Mouse (Mus musculus) urinary bladder, adult 18-20 months (tissue): ENCODE measurements around the gene Tfap2e.

ENCODE experiments used
- DNase-seq, 2 experiments: peaks; one replicate each; pipeline ENCODE4 v3.0.0; 2022; ENCODE audit warnings: low spot score in 2 of 2, mixed read lengths in 2 of 2

Tfap2e gene

GRCm38 (mm10) chr4:126736001-126736414 lies at the start of gene Tfap2e:
Gene Tfap2e (minus strand): TSS chr4:126736240.
- DNase-seq, result no peak

DNA sequence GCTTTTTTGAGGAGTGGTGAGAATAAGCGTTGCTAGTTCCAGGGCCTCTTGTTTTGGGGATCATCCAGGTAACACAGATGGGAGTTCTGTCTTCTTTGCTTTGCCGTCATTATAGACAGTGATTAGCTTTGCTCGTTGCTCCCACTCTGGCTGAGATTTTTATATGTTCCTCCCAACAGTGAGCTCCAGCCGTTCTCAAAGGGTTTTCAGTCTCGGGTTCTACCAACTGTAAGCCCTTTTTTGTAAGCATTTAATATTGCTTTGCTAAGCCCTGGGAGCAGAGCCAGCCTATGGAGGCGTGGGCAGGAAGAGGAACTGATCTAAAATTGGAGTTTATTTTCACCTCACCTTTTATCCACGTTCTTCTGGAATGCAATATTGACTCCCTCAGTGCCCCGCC lies 47.0 kb upstream of the Tfap2e start:
- DNase-seq, result no peak

DNA sequence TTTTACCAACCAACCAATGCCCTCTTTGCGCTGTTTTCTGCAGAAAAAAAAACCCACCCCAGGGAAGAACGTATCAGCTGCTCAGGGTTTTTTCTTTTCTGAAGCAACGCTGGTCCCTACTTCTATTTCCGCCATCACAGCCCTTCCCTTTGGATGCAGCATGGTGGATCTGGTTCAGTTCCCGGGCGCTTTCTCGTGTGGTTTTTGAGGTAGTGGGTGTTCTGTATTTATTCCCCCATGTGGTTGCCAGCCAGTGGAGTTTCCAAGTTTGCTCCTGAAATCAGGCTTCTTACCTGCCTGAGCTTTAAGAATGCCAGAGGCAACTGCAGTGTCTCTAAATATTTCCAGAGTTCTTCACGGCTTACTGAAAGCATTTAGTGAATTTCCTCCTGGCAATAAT lies 46.5 kb upstream of the Tfap2e start:
- DNase-seq, result no peak

GRCm38 (mm10) chr4:126781871-126782270 lies 45.8 kb upstream of the Tfap2e start:
- DNase-seq, result no peak

DNA sequence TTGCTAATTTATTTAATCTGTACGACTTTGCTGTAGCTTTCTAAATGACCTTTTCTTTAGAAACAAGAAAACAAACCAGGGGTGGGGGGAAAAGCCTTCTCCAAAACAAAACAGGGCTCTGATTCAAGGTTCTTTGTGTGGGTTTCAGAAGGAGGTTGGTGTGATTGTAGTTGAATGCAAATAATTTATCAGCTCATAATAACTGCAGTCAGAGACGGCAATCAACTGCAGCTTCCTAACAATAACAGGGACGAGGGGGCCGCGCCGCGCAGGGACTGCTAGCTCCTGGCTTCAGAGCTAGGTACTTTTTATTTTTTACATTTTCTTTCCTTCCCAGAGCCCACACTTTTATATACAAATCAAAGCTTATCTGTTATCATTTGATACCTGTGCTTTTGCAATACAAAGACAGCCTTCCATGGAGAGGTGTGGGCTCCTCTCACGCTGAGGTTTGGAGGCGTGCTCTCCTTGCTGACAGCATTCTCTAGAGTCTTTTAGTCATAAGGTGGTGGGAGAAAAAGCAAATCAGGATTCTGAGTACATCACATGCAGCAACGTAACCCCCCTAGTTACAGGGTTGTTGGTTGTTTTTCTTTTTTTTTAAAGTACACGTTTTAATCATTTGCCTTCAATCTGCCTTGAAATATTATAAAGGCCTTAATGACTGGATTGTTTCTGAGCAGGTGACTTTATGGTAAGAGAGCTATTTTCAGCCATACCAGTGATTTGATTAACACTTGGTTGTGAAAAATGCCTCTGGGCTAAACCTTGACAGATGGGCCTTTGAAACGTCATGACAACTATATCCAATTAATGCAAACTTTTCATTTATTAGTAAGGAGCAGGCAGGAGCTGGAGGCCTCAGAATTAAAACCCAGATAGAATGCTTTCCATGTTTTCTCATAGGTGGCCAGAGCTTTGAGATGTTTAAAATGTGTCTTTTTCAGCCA lies 44.1 kb upstream of the Tfap2e start:
- DNase-seq, result no peak

DNA sequence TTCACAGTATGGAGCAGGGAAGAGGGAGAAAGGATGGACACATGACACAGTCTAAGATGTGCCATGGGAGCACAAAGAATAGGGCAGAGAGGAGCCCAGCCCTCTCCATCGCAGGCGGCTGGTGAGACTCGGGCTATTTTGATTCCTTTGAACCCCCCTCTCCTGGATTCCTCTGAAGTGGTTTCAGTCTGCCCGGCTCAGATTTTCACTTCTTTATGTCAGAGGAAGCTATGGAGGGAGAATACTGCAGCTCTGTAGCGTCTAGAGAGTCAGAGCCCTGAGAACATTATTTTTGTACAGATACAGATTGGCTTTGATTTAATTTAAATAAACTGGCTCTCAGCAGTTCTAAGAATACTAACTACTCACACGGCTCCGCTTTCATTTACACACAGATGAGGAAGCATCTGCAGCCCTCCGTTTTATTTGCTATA lies 43.1 kb upstream of the Tfap2e start:
- no peak for DNase-seq

GRCm38 (mm10) chr4:126775182-126775581 lies 39.1 kb upstream of the Tfap2e start:
- DNase-seq, result no peak

- DNase-seq, result no peak
Observed at GRCm38 (mm10) chr4:126773871-126774270, 37.8 kb upstream of the Tfap2e start.

- DNase-seq, result no peak
Observed at GRCm38 (mm10) chr4:126770831-126771230, 34.8 kb upstream of the Tfap2e start.

- DNase-seq, result no peak
Observed at GRCm38 (mm10) chr4:126769800-126770563, 33.9 kb upstream of the Tfap2e start.

- no peak for DNase-seq
Observed at GRCm38 (mm10) chr4:126763483-126763882, 27.4 kb upstream of the Tfap2e start.

DNA sequence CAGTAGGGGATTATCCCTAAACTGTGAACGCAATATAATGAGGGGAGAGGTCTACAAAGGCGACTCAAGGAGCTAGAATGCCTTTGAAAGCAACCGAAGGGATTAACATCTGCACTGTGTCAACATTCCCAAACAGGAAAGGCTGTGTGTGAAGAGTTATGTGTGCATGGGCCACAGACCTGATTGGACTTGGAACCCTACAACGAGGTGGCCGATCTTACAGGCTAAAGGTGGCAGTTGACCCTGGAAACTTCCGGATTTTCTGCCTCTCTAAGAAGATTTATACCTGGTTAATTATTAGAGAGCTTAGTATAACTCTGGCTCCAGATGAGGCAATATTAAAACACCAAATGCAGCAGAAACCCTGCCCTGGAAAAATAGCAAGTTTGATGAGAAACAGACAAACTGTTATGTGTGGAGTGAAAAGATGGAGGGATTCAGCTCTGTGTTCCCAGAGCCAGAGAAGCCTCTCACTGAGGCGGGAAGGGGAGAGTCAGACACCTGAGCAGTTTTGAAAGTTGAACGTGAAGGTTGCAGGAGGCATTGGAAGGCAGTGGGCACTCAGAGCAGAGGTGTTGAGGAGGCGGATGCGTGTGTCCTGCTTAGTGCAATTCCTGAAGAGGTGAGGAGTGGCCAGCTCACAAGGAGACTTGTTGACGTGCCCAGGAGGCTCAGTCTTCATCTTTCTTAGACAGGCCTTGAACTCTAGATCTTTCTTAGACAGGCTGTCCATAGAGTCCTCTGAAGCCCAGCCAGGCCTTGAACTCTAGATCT lies 26.7 kb upstream of the Tfap2e start:
- DNase-seq, result no peak

DNA sequence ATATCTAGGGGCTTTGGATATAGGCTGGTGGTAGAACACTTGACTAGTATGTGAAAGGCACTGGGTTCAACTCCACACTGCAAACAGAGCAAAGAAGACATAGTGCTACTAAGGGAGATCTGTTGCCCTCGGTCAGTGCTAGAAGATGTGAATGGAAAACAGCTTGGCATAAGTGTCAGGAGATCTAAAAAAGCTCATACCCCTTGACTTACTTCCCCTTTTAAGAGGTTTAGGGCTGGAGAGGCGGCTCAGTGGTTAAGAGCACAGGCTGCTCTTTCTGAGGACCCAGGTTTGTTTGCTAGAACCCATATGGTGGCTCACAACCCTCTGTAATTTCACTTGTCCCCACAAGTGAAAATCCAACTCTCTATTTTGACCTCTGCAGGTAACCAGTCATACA lies 23.4 kb upstream of the Tfap2e start:
- DNase-seq, result no peak

- DNase-seq, result no peak
Observed at GRCm38 (mm10) chr4:126758299-126758698, 22.3 kb upstream of the Tfap2e start.

DNA sequence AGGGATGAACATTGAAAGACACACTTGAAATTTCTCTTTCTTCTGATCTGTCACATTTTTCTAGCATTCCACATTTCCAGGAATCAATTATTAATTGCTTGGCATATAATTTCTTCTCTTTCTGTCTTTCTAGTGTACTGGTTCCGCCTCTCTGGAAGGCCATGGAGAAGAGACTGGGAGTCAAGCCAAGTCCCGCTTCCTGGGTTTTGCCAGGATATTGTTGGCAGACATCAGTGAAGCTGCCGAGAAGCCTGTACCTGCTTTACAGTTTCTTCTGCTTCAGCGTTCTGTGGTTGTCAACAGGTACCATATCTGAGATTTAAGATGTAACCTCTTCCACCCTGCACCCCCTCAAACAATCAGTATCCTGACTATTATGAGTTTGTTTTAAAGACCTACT lies 20.7 kb upstream of the Tfap2e start:
- DNase-seq, result no peak

DNA sequence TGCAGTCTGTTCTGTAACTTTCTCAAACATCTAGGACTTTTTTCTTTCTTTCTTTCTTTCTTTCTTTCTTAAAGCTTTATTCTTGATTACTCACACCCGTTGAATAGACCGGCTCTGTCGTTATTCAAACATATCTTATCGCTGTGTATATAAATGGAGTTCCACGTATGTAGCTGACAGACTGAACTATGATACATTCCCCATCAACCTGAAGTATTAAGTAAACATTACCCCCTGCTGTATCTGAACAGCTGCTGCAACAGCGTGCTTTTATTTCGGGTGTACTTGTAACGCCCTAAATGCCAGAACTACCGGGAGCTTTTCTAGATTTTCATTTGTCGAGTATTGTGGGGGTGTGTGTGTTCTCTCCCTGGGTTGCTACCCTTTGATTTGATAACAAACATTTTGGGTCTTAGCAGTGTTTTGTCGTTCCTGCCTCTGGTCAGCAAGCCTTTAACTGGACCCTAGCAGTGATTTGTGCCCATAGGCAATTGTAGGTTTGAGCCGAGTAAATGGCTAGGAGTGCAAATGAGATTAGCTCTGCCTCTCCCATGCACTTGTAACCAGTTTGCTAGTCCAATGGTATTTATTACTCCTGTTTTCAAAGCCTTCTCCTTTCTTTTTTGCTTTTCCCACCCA lies 18.8 kb upstream of the Tfap2e start:
- DNase-seq, result no peak

DNA sequence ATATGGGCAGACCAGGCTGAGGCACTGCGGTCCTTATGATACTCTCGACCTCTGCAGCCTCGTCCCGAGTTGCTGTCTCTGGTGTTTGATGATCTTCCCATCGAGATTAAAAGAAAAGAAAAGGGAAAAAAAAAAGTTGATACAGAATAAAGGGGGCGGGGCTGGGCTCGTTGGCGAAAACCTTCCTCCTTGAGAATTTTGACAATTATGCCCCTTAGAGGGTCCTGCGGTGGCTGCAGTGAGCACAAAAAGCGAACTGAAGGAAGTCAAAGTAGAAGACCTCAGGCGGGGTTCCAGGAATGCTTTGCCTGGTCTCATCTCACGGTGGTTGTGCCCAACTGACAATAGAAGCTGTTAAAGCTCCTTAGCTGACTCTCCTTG lies 18.2 kb upstream of the Tfap2e start:
- DNase-seq, result no peak

DNA sequence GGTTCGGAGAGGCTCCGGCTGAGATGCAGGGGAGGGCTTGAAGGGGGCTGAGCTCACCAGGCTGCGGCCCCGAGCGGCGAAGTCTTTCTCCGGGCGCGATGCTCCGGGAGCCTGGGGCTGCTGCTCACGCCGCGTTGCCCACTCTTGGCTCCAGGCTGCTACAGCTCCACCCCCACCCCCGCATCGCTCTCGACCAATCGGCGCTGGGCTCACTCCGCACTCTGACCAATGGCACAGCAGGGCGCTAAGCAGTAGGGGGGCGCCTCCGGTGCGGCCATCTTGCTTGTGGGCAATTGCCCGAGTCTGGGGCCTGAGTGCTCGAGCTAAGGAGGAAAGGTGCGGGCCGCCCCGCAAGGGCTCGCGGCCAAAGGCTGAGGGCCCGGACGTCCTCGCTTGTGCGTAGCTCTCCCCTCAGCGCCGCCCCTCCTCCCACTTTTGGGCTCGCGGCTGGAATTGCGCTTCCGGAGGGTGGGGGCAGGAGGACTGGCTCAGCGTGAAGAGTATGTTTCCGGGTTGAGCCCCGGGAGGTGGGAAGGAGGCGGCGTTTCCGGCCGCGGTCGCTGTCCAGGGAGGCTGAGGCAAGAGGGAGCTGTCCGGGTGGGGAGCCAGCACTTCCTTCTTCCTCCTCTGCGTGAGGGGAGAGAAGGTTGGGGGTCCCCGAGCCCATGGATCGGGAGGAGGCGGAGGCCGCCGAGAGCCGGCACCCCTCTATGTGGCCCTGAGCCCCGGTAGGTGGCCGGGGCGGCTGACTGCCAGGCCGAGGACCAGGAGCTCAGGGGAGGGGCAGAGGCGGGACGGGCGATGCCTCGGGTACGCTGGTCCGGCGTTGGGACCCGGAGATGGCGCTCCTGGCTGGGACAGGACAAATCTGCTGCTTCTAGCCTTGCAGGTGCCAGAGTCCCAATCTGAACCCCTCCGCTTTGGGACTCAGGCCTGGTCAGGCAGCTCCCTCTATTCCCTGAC lies 17.5 kb upstream of the Tfap2e start, which contains the start of the genes Ncdn and AU040320:
TSS of gene Ncdn (minus strand) at position 171 of the 963 bp plus-strand sequence.
TSS of gene AU040320 (plus strand) at position 277 of the 963 bp plus-strand sequence.
- DNase-seq, result peak; percentile 94 to 95

DNA sequence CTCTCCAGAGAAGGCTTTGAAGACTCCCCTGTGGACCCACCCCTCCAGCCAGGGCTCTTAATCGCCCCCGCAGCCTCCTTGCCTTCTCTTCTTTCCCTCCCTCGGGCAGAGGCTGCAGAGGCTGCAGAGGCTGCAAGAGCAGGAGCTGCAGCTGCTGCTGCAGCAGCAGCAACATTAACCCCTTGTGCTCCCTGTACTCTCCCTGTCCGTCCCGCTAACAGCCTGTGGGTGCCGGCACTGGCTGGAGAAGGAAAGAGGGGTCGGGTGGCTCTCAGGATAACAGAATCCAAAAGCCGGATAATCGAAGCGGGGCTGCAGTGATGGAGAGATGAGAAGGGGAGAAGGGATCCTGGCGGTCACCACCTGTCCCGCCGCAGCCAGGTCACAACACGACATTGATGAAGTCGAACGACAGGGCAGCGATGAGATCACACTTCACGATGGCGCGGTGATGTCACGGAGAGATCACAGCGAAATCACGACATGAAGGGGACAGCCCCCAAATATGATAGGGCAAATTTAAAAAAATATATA lies 16.6 kb upstream of the Tfap2e start:
- no peak for DNase-seq
